Mouse (Mus musculus) embryonic fibroblast, embryonic 13.5 days (primary cell): ENCODE measurements around the gene Rfc1. TPM values are rescaled to one million over a fixed set of nuclear protein-coding genes. Genes with fewer than 3 reads are reported as not detected.

Experiments used
- H3K27ac ChIP-seq: 2 replicates; pipeline ENCODE4 v1.5.1; 2012; ENCODE audit warnings: low read length, control low read depth, inconsistent platforms; ENCODE audit not compliant: insufficient read depth
- H3K4me1 ChIP-seq: 2 replicates; pipeline ENCODE4 v1.6.1; 2011; ENCODE audit warnings: low read length; ENCODE audit not compliant: control insufficient read depth, insufficient read depth
- H3K4me3 ChIP-seq: 2 replicates; pipeline ENCODE4 v1.5.1; 2011; ENCODE audit warnings: mild to moderate bottlenecking, control low read depth, low read length; ENCODE audit not compliant: insufficient read depth
- CTCF ChIP-seq: IDR thresholded peaks from 2 replicates; pipeline ENCODE4 v1.5.1; 2011; ENCODE audit warnings: mild to moderate bottlenecking, control low read depth, low read length, moderate library complexity, borderline replicate concordance; ENCODE audit not compliant: insufficient read depth
- POLR2A ChIP-seq: IDR thresholded peaks from 2 replicates; pipeline ENCODE4 v1.6.1; 2011; ENCODE audit warnings: low read depth, mild to moderate bottlenecking, control low read depth, low read length, moderate library complexity
- polyA plus RNA-seq: library from polyadenylated mRNA; stranded (reverse); fragments of >200 nt; gene quantifications from 2 replicates; pipeline ENCODE4 v1.2.4, GENCODE M21; 2011; ENCODE audit warnings: low read depth; ENCODE audit not compliant: missing spikeins, insufficient read length

Gene Rfc1
- polyA plus RNA-seq, 1 experiment: 63.8 TPM

DNA sequence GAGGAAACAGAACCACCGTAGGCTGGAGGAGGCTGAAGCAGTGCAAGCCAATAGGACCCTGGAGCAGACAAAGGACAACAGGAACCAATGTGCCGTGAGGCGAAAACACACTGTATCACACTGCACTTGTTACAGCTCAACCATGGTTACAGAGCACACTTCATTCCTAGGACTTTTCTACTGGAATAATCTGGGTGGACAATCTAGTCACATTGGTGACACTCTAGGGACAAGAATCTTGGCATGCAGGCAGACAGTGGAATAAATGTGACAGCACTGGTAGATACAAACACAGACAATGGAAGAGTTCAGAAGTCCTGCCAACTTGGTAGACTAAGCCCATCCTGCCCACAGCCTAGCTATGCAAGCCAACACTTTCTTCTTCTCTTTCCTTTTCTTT lies 54.3 kb downstream of the Rfc1 start:
- TF ChIP-seq CTCF: no peak
- TF ChIP-seq POLR2A: no peak
- H3K4me1 ChIP-seq: no peaks in the 10 kb centered on the region
- H3K27ac ChIP-seq: no peak overlapping the region
- H3K4me3 ChIP-seq: no peak overlapping the region

DNA sequence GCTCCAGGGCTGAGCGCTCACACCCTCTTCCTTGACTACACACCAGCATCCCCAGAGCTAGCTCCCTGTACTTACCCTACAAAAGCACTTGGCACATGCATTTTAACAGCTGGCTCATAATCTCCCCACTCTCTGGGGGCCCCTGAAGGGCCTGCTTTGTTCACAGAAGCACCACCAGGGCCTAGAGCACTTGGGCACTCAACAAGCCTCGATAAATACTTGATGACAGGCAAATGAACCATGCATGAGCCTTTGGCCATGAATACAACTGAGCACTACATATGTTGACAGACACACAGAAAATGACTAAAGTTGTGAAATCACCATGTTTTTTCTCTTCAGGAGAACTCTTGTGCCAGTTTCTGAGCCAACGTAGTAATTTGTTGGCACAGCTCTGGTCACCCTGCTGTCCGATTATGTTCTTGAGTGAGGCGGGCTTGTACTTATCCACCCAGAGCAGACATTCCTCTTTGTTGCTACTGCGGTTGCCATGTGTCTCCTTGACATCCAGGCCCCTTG lies 56.3 kb downstream of the Rfc1 start:
- H3K4me1 ChIP-seq: no peaks in the 10 kb centered on the region
- no peak overlapping the region for H3K4me3 ChIP-seq
- no peak overlapping the region for H3K27ac ChIP-seq
- TF ChIP-seq CTCF (no peak), POLR2A (no peak)

DNA sequence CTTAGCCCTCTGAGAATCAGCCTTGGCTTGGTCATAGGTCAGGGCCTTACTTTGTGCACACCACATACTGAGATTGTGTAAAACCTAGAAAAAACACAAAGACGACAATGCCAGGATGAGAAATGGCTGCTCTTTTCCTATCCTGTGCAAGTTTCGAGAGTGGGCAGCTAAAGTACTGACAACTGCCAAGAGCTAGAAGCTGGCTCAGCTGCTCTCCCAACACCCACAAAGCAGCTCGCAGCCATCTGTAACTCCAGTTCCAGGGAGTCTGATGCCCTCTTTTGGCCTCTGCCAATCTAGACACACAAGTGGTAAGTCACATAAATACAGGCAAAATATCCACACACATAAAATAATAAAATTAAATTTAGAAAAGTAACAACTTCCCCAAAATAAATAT lies 61.5 kb downstream of the Rfc1 start:
- Histone ChIP-seq H3K4me1 (no peaks in the 10 kb centered on the region), H3K4me3 (no peak overlapping the region), H3K27ac (no peak overlapping the region)
- TF ChIP-seq POLR2A (no peak), CTCF (no peak)

DNA sequence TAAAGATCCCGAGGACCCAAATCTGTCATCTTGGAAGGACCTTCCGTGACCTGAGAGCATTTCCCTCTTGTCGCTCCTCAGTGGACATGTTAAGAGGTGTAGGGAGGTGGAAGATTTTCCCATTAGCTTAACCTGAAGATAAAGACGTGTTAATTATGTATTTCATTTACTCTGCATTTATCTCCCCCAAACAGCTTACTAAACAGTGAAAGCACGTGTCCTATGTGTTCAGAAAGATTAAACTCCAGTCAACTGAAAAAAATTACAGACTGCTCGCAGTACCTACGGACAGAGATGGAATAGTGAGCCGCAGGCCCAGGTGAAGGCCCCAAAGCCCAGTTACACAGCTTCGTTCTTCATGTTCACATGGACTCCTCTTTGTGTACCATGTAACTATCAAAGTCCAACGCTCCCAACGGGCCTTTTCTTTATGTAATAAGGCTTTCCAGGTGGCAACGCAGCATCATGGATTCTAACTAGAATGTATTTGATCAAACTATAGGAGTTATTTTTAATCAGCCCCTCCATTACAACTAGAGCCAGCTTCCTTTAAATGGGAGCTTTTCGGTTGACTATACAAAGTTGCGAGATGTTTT lies 77.5 kb downstream of the Rfc1 start:
- H3K4me3 ChIP-seq: no peak overlapping the region
- H3K4me1 ChIP-seq: no peaks in the 10 kb centered on the region
- no peak overlapping the region for H3K27ac ChIP-seq
- TF ChIP-seq POLR2A (no peak), CTCF (no peak)

DNA sequence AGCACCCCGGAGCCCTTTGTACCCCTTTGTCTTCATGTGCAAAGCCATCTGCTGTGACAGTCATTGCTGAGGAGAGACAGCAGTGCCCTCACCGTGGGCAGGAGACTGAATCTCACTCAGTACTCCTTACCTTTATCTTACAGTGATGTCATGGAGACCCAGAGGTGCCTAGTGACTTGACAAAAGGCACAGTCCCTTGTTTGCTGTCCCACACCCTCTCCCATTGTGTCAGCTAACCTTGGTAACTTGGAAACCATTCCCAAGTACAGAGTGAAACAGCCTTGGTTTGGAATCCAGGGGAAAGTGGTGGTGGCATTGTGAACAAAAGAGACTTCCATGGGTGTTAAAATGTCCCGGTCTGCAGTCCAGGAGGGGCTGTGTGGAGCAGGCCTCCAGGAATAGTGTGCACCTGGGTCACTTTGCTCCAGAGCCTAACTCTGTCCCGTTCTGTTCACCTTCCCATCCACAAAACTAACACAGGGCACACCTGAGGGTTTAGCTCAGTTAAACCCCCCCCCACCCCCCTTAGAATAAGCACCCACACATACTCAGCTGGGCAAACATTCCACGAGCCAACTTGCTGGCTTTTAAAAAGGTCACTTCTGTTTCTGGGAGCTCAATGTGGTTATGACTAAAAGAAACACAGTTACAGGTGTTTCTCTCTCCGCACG lies 85.2 kb downstream of the Rfc1 start:
- Histone ChIP-seq H3K4me1 (no peaks in the 10 kb centered on the region), H3K27ac (no peak overlapping the region), H3K4me3 (no peak overlapping the region)
- TF ChIP-seq POLR2A: no peak
- no peak for TF ChIP-seq CTCF

DNA sequence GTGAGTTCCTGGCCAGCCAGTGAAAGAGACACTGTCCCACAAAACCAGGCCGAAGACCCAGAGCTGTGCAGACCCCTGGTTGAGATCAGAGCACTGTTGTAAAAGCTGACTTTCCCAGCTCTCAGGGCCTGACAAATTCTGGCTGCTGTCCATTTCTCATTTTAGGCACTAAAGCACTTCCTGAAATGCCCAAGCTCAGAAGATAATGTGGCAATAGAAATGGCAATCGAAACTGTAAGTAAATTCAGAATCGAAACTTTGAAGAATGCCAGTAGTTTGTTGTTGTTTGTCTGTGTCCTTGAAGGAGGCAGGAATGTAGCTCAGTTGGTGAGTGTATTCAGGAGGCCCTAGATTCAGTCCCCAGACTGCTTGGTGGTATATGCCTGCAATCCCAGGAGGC lies 88.2 kb downstream of the Rfc1 start:
- TF ChIP-seq CTCF (no peak), POLR2A (no peak)
- no peaks in the 10 kb centered on the region for H3K4me1 ChIP-seq
- H3K4me3 ChIP-seq: no peak overlapping the region
- H3K27ac ChIP-seq: no peak overlapping the region

DNA sequence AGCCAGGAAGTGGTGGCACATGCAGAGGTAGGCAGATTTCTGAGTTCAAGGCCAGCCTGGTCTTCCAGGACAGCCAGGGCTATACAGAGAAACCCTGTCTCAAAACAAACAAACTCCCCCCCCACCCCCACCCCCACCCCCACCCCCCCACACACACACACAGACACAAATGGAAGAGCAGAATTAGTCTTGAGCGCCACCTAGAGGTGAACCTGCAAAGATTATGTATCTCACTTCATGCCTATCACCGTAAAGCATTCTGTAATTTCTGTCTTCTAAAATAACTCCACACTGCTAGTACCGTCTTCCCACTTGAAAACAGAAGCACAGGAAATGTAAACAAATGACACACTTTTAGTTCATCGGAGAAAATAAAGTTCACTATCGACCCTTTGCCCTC lies 92.7 kb downstream of the Rfc1 start:
- no peak for TF ChIP-seq CTCF
- TF ChIP-seq POLR2A: no peak
- Histone ChIP-seq H3K4me3 (no peak overlapping the region), H3K4me1 (no peaks in the 10 kb centered on the region), H3K27ac (no peak overlapping the region)

DNA sequence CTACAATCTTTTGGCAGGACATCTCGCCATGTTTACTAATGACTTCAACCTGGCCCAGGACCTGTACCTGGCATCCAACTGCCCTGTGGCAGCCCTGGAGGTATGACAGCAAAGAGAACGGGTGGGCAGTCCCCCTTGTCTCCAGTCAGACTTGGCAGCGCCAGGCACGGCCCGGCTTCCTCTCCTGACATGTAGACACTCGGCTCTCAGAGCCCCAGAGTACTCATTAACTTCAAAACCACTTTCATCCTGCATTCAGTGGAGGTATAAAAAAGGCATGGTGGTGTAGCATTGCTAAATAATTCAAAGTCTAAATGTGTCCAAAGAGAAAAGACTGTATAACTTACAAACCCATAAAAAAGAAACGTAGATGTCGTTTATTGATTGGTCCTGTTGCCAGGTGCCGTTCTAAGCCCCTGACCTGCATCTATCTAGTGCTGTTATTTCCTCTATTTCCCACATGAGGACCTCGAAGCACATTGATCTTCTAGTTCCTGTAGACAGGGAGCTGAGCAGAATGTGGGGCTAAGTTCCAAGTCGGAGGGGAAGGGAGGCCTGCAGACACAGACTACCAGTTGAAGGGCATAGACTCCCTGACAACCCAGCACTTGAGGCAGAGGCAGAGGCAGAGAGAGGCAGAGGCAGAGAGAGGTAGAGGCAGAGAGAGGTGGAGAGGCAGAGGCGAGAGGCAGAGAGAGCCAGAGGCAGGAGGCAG lies 104.0 kb downstream of the Rfc1 start:
- no peak overlapping the region for H3K4me3 ChIP-seq
- H3K4me1 ChIP-seq: no peaks in the 10 kb centered on the region
- TF ChIP-seq POLR2A (no peak), CTCF (no peak)
- H3K27ac ChIP-seq: no peak overlapping the region

DNA sequence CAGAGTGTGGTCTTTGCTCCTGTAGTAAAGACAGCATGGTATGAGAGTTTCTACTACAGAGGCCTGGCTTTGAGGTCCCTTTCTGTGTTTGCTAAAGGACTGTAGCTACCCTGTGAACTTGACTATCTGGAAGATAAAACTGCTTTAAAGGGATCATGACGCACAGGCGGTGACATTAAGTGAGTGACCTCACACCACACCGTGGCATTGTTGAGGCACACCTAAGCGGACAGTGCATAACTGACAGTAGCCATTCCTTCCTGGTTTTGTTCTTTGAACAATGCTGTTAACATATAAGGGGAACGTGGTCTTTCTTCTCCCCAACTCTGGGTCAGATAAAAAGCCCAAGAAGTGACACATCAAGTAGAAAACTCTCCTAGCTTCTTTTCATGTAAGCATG lies 111.4 kb downstream of the Rfc1 start:
- no peak for TF ChIP-seq POLR2A
- TF ChIP-seq CTCF: no peak
- no peaks in the 10 kb centered on the region; the same call in 1 of the 2 replicates for H3K4me1 ChIP-seq
- no peak overlapping the region for H3K27ac ChIP-seq
- no peak overlapping the region for H3K4me3 ChIP-seq

DNA sequence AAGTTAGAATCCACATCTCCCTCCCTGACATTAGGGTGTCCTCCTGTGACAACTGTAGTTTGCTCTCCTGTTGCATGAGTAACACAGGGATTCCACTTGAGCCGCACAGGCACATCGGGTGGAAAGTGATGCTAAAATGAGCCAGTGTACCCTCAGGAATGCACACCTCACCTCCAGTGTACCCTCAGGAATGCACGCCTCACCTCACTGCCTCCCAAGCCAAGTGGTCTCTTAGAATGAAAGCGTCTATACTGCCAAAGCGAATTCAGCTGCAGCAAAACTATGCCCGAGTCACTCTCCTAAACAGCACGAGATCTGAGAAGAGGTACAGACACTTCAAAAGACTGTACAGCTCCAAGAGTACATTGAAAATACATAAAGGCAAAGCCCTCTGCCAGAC lies 114.4 kb downstream of the Rfc1 start:
- H3K4me3 ChIP-seq: no peak overlapping the region
- TF ChIP-seq CTCF (no peak), POLR2A (no peak)
- no peaks in the 10 kb centered on the region; the same call in 1 of the 2 replicates for H3K4me1 ChIP-seq
- H3K27ac ChIP-seq: no peak overlapping the region
